In the genomic region with DNA sequence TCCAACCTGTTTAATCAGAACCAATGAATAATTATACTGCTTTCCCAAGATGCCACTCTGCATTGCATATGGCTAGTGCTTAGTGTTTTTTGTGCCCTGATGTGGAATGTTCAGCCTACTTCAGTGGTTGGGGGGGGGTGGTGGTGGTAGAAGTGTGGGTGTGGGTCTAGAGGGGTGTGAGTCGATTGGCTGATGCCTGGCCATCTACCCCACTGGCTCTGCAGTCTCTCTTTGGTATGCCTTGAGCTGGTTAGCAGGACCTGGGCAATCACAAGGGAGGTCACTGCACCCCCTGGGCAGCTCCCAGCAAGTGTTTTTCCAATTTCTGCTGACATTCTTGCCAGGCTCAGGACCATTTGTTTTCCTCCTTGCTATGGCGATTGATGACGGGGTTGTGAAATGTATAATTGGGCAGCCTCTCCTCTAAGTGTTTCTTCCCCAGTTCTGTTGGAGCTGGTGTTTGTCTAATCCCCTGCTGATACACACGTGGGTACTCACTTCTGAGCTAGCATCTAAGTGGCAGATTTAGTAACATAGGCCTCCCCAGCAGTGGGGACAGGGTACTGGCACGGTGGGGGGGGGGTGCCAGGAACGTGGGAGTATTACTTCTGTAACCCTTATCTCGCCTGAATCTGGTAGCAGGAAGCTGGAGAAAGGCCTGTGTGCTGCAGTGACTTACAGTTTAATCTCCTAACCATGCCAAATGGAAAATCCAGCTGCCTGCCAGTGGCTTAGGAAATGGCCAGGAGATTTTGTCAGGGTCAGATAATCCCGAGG, we compare ENCODE assay signal across 13 mouse cellular contexts. TPM values are rescaled to one million over a fixed set of nuclear protein-coding genes. Genes with fewer than 3 reads are reported as not detected.
A peak's percentile ranks its signal among the peaks of the same experiment; 100 is the strongest.
DNase-seq lines count a peak whose midpoint lies in the region; ATAC-seq lines count a peak whose summit lies in the region.
"Had no signal": no experiment of that assay in that cellular context is flagged by ENCODE, and none has a peak within 500 bp of the region (broad histone marks: within the 10 kb centered on the region; RNA-seq: fewer than 3 reads in every experiment).

No protein-coding gene starts in this region.

- no peak overlapping the region for H3K4me2 ChIP-seq in midbrain, embryonic 13.5 days (replicated peaks)
- H3K4me2 ChIP-seq in midbrain, embryonic 14.5 days (ENCODE audit: low read length), result no peak overlapping the region
- no peak overlapping the region for H3K4me2 ChIP-seq in midbrain, embryonic 15.5 days
- H3K4me2 ChIP-seq: forebrain, embryonic 13.5 days; liver, embryonic 15.5 days; neural tube, embryonic 15.5 days had no signal

- H3K9ac ChIP-seq in midbrain, embryonic 13.5 days (replicated peaks), result no peak overlapping the region
- no peak overlapping the region for H3K9ac ChIP-seq in midbrain, embryonic 14.5 days (replicated peaks; ENCODE audit: low read length)
- no peak overlapping the region for H3K9ac ChIP-seq in midbrain, embryonic 15.5 days
- H3K9ac ChIP-seq: forebrain, embryonic 13.5 days; liver, embryonic 15.5 days; neural tube, embryonic 15.5 days had no signal

- DNase-seq in kidney, adult 18-20 months, result peak; percentile 39
- DNase-seq in kidney, adult 8-10 months, result no peak
- DNase-seq in midbrain, embryonic 14.5 days, result no peak
- peak; percentile 84 for DNase-seq in fibroblast of lung, adult 2 months (ENCODE audit: low read depth)
- DNase-seq: cerebellum, adult 2 months; gastrocnemius, postnatal 10 days; right cerebral cortex, postnatal 14 days had no signal

- no peaks in the 10 kb centered on the region for H3K27me3 ChIP-seq in midbrain, embryonic 13.5 days
- H3K27me3 ChIP-seq in midbrain, embryonic 14.5 days (ENCODE audit: control insufficient read depth, insufficient read depth, low read length), result no peaks in the 10 kb centered on the region
- H3K27me3 ChIP-seq in midbrain, embryonic 15.5 days (replicated peaks), result no peaks in the 10 kb centered on the region
- H3K27me3 ChIP-seq: forebrain, embryonic 13.5 days; liver, embryonic 15.5 days; neural tube, embryonic 15.5 days had no signal

- no peaks in the 10 kb centered on the region for H3K9me3 ChIP-seq in midbrain, embryonic 13.5 days
- no peaks in the 10 kb centered on the region for H3K9me3 ChIP-seq in midbrain, embryonic 14.5 days (ENCODE audit: control insufficient read depth, low read length)
- H3K9me3 ChIP-seq in midbrain, embryonic 15.5 days, result no peaks in the 10 kb centered on the region
- H3K9me3 ChIP-seq: forebrain, embryonic 13.5 days; liver, embryonic 15.5 days; neural tube, embryonic 15.5 days had no signal

- no peak overlapping the region for H3K4me3 ChIP-seq in midbrain, embryonic 13.5 days (replicated peaks)
- no peak overlapping the region for H3K4me3 ChIP-seq in midbrain, embryonic 14.5 days (replicated peaks; ENCODE audit: low read depth, low read length)
- no peak overlapping the region for H3K4me3 ChIP-seq in midbrain, embryonic 15.5 days
- H3K4me3 ChIP-seq: forebrain, embryonic 13.5 days; liver, embryonic 15.5 days; neural tube, embryonic 15.5 days had no signal

- WGBS in midbrain, embryonic 13.5 days, result 39% methylated on average over 8 of the region's 8 CpGs
- WGBS in midbrain, embryonic 14.5 days, result 40% methylated on average over 8 of the region's 8 CpGs
- WGBS in midbrain, embryonic 15.5 days, result 37% methylated on average over 8 of the region's 8 CpGs

- H3K36me3 ChIP-seq in midbrain, embryonic 13.5 days, result no peaks in the 10 kb centered on the region
- H3K36me3 ChIP-seq in midbrain, embryonic 14.5 days (ENCODE audit: control insufficient read depth, insufficient read depth, low read length), result no peaks in the 10 kb centered on the region
- no peaks in the 10 kb centered on the region for H3K36me3 ChIP-seq in midbrain, embryonic 15.5 days (replicated peaks)
- H3K36me3 ChIP-seq: liver, embryonic 15.5 days; neural tube, embryonic 15.5 days had no signal

- ATAC-seq in midbrain, embryonic 13.5 days, result peak; percentile 53; the same call in 1 of the 2 replicates
- no peak for ATAC-seq in midbrain, embryonic 14.5 days (ENCODE audit: low FRiP score, low TSS enrichment)
- ATAC-seq in midbrain, embryonic 15.5 days (replicated peaks), result 0 out of 2 replicates have a peak, but pooled peaks have one; percentile 27
- no peak for ATAC-seq in activated CD4-positive, CD25-positive, alpha-beta regulatory T cell, adult 4 months
- ATAC-seq: forebrain, embryonic 13.5 days had no signal

- no peak overlapping the region for H3K27ac ChIP-seq in midbrain, embryonic 13.5 days
- H3K27ac ChIP-seq in midbrain, embryonic 14.5 days (replicated peaks; ENCODE audit: low read depth, low read length), result no peak overlapping the region
- H3K27ac ChIP-seq in midbrain, embryonic 15.5 days, result no peak overlapping the region
- H3K27ac ChIP-seq: forebrain, embryonic 13.5 days; liver, embryonic 15.5 days; neural tube, embryonic 15.5 days had no signal

- peaks cover 17% of the 10 kb centered on the region for H3K4me1 ChIP-seq in midbrain, embryonic 13.5 days (replicated peaks)
- H3K4me1 ChIP-seq in midbrain, embryonic 14.5 days (ENCODE audit: control insufficient read depth, insufficient read depth, low read length), result peaks cover 8% of the 10 kb centered on the region; the same call in 1 of the 2 replicates
- peaks cover 7% of the 10 kb centered on the region; the same call in 1 of the 2 replicates for H3K4me1 ChIP-seq in midbrain, embryonic 15.5 days
- H3K4me1 ChIP-seq: liver, embryonic 15.5 days had no signal

RNA-seq across cellular contexts. Expression of a gene that starts 13.3 kb away (rescaled TPM):
- polyA plus RNA-seq in midbrain, embryonic 13.5 days (2015; fragmentation: Nextera tagmentation; extraction: Ambion mirVana), result 2.2 and 2.5 TPM in 2 replicates
- polyA plus RNA-seq in midbrain, embryonic 14.5 days (2014; fragmentation: Nextera tagmentation; extraction: Ambion mirVana), result 1.8 and 1.9 TPM in 2 replicates
- 2.5 and 3.0 TPM in 2 replicates for polyA plus RNA-seq in midbrain, embryonic 15.5 days (2015; fragmentation: Nextera tagmentation; extraction: Ambion mirVana)
- 10 to 100 TPM; 29.8 to 38.2 TPM for polyA plus RNA-seq in activated CD4-positive, CD25-positive, alpha-beta regulatory T cell, adult 4 months (2017; shearing (Covaris generic))

Comparison
In these comparisons a context has a peak if more than half of its experiments do, and no peak if none do; other contexts are left out.
1. DNase-seq: peak in kidney, adult 18-20 months (single experiment) and fibroblast of lung, adult 2 months (single experiment); none in kidney, adult 8-10 months (0 of 2) and midbrain, embryonic 14.5 days (single experiment).
2. ATAC-seq: peak in midbrain, embryonic 13.5 days (single experiment) and midbrain, embryonic 15.5 days (single experiment); none in midbrain, embryonic 14.5 days (single experiment) and activated CD4-positive, CD25-positive, alpha-beta regulatory T cell, adult 4 months (single experiment).